Mouse (Mus musculus): Measurements from ENCODE around the gene Ldb3.

Ldb3 gene

GRCm38 (mm10) chr14:34588498-34588897 is at the start of gene Ldb3:
TSS of gene Ldb3 (minus strand) at chr14:34588682.
- DNase-seq (ENCODE audit: low spot score in 2 of 2) = no peak

GRCm38 (mm10) chr14:34635721-34636120 is 47.2 kb upstream of the Ldb3 start:
- no peak for DNase-seq (ENCODE audit: low spot score in 2 of 2)

- DNase-seq (ENCODE audit: low spot score in 2 of 2) = no peak
Observed at GRCm38 (mm10) chr14:34635192-34635591, 46.7 kb upstream of the Ldb3 start.

- DNase-seq (ENCODE audit: low spot score in 2 of 2) = no peak
Observed at GRCm38 (mm10) chr14:34632722-34633448, 44.4 kb upstream of the Ldb3 start.

- no peak for DNase-seq (ENCODE audit: low spot score in 2 of 2)
Observed at GRCm38 (mm10) chr14:34626824-34627223, 38.3 kb upstream of the Ldb3 start.

GRCm38 (mm10) chr14:34623531-34624210 is 35.2 kb upstream of the Ldb3 start:
- DNase-seq (ENCODE audit: low spot score in 2 of 2) = no peak

GRCm38 (mm10) chr14:34623074-34623473 is 34.6 kb upstream of the Ldb3 start:
- no peak for DNase-seq (ENCODE audit: low spot score in 2 of 2)

GRCm38 (mm10) chr14:34620611-34621376 is 32.3 kb upstream of the Ldb3 start:
- DNase-seq (ENCODE audit: low spot score in 2 of 2) = peak in 1 of 2 experiments; percentile 22

- no peak for DNase-seq (ENCODE audit: low spot score in 2 of 2)
Observed at GRCm38 (mm10) chr14:34618808-34619207, 30.3 kb upstream of the Ldb3 start.

- DNase-seq (ENCODE audit: low spot score in 2 of 2) = peak; percentile 48 to 78
Observed at GRCm38 (mm10) chr14:34616821-34617220, 28.3 kb upstream of the Ldb3 start.

- DNase-seq (ENCODE audit: low spot score in 2 of 2) = no peak
Observed at GRCm38 (mm10) chr14:34615625-34616024, 27.1 kb upstream of the Ldb3 start.

- DNase-seq (ENCODE audit: low spot score in 2 of 2) = no peak
Observed at GRCm38 (mm10) chr14:34615082-34615481, 26.6 kb upstream of the Ldb3 start.

- no peak for DNase-seq (ENCODE audit: low spot score in 2 of 2)
Observed at GRCm38 (mm10) chr14:34614551-34614950, 26.1 kb upstream of the Ldb3 start.

- DNase-seq (ENCODE audit: low spot score in 2 of 2) = no peak
Observed at GRCm38 (mm10) chr14:34613523-34613922, 25.0 kb upstream of the Ldb3 start.

- DNase-seq (ENCODE audit: low spot score in 2 of 2) = no peak
Observed at GRCm38 (mm10) chr14:34612222-34612621, 23.7 kb upstream of the Ldb3 start.

- no peak for DNase-seq (ENCODE audit: low spot score in 2 of 2)
Observed at GRCm38 (mm10) chr14:34611591-34611990, 23.1 kb upstream of the Ldb3 start.

GRCm38 (mm10) chr14:34601910-34602309 is 13.4 kb upstream of the Ldb3 start:
- no peak for DNase-seq (ENCODE audit: low spot score in 2 of 2)

GRCm38 (mm10) chr14:34599941-34600340 is 11.5 kb upstream of the Ldb3 start, which contains the start of gene Opn4:
TSS of gene Opn4 (minus strand) at chr14:34600142.
- DNase-seq (ENCODE audit: low spot score in 2 of 2) = no peak

GRCm38 (mm10) chr14:34595596-34596255 is 7.2 kb upstream of the Ldb3 start:
- no peak for DNase-seq (ENCODE audit: low spot score in 2 of 2)

GRCm38 (mm10) chr14:34591741-34592535 is 3.5 kb upstream of the Ldb3 start:
- DNase-seq (ENCODE audit: low spot score in 2 of 2) = no peak

All from frontal cortex, postnatal 10 days (tissue).